Mouse (Mus musculus): ENCODE measurements around the gene Amz1.

Amz1 gene

DNA sequence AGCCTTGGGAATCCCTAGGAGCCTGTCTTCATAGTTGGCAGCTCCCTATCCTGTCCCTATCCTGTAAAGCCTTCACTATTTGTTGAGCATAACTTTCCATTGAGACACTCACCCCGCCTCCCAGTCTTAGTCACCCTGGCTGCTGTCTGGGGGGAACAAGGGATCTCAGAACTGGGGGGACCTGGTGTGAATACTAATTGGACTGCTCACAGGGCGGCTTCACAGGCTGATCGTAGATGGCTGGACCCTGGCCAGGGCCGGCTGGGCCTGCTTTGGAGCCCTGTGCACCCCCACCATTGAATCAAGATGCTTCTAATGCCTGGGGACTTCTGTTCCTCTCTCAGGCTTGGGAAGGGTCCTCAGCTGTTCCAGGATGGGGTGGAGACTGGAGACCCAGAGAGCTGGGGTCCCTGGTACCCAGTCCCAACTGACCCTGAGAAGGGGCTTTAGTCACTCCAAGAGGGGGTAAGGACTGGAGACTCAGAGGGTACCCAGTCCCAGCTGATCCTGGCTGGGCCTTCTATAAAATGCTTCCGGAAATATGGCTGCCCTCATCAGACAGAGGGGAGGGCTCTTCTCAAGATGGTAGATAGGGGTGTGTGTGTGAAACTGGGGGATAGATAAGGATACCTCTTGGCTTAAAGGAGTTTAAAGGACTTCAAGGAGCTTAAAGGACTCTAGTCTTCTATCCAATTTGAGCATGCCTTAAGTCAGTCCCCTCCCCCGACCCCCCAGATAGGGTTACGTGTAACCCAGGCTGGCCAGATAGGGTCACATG lies 2.3 kb downstream of the Amz1 start:
- DNase-seq, result no peak

- DNase-seq, result no peak
Observed at GRCm38 (mm10) chr5:140726946-140727740, 3.2 kb downstream of the Amz1 start.

GRCm38 (mm10) chr5:140731040-140731797 lies 7.3 kb downstream of the Amz1 start:
- no peak for DNase-seq

GRCm38 (mm10) chr5:140732195-140732594 lies 8.3 kb downstream of the Amz1 start:
- DNase-seq, result no peak

- no peak for DNase-seq
Observed at GRCm38 (mm10) chr5:140733336-140733735, 9.4 kb downstream of the Amz1 start.

DNA sequence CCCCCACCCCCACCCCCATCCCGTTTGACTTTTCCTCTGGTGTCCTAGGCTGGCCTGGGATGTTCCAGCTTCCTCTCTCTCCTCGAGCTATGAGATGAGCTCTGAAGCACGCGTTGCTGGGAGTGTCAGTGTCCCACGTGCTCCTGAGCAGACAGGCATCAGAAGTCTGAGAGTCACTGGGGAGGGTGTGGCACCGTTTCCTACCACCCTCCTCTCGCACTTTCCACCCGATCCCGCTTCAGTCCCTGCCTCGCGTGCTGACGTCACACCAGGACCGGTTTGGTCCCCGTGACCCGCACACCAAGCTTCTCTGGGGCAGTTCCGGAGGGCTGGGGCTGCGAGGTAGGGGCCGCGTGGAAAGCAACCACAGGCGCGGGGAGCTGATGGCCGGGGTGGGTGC lies 11.4 kb downstream of the Amz1 start:
- DNase-seq, result peak in 1 of 2 experiments; percentile 33

DNA sequence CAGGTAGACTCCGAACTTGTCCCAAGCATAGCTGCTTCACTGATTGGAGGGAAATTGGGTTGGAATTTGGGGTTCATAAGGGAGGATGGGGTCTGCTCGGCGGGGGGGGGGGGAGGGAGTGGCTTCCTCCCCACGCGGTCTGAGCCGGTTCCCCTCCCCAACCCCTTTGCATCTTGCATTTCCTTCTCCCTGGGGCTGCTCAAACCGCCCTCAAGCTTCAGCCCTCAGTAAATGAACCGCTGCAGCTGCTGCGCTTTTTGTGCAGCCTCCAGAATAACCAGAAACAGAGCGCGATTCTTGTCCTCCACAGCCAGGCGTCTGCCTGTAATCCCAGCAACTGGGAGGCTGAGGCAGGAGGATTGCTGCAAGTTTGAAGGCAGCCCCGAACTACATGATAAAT lies 12.2 kb downstream of the Amz1 start:
- DNase-seq, result no peak

DNA sequence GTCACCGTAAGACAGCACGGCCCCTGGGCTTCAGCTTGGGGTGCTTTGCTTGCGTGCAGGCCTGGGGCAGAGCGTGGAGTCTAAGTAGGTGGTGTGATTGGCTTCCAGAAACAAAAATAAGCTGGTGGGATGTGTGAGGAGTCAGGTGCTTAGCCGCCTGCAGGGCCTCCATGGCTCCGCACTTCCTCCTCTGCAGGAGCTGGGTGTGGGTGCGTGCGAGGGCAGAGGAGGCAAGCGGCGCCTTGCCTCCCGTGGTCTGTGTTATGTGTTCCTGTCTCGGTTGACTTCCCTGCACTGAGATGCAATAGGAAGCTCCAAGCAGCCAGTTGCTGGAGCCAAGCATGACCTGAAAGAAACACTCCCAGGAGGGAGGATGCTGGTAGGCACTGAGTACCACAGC lies 15.9 kb downstream of the Amz1 start:
- no peak for DNase-seq

- no peak for DNase-seq
Observed at GRCm38 (mm10) chr5:140741040-140741439, 17.1 kb downstream of the Amz1 start.

DNA sequence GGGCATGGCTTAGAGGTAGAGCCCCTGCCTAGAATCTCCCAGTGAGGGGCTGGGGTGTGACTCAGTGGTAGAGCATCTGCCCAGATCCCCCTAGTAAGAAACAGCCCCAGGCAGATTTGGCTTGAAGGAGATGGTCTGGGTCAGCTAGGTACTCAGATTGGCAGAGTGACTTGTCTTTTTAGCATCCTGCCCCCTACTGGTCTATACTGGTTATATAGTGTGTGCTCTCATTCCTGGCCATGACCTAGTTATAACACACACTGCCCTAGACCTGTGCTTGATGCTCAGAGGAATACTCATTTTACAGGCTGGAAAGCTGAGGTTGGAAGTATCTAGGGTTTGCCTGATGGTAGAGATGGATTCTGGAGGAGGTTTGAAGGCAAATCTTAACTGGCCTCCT lies 17.9 kb downstream of the Amz1 start:
- DNase-seq, result no peak

DNA sequence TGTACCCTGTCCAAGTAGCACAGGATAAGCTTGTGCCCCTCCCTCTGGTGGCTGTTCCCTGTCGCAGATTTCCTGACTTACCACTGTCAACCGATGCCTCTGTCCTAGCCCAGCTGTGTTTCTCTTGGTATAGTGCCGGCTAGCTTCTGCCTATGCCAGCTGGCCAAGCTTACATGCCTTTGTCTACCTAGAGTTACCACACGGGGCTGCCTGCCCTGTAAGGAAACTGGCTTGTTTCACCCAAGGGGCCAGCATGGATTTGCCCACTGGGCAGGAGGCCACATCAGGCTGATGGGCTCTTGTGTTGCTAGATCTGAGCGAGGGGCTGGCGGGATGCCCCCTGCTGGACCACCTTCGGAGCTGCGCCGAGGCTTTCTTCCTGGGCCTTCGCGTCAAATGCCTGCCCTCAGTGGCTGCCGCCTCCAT lies 19.8 kb downstream of the Amz1 start:
- DNase-seq, result no peak

DNA sequence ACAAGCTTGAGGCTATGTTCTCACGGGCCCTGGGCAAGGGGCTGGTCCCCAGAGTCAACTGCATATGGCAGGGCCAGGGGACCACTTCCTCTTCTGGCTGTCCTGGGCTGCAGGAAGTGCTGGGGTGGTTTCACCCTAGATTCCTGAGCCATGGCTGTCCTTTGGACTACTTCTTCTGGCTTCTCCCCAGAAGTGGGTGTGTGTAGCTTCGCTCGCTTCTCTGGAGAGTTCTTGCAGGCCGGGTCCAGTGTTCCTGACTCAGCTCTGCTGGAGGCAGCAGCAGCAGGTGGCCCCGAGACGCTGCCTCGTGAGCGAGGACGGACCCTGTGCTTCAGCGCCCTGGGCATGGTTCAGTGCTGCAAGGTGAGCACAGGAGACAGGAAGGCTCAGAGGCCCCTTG lies 24.5 kb downstream of the Amz1 start:
- DNase-seq, result no peak

DNA sequence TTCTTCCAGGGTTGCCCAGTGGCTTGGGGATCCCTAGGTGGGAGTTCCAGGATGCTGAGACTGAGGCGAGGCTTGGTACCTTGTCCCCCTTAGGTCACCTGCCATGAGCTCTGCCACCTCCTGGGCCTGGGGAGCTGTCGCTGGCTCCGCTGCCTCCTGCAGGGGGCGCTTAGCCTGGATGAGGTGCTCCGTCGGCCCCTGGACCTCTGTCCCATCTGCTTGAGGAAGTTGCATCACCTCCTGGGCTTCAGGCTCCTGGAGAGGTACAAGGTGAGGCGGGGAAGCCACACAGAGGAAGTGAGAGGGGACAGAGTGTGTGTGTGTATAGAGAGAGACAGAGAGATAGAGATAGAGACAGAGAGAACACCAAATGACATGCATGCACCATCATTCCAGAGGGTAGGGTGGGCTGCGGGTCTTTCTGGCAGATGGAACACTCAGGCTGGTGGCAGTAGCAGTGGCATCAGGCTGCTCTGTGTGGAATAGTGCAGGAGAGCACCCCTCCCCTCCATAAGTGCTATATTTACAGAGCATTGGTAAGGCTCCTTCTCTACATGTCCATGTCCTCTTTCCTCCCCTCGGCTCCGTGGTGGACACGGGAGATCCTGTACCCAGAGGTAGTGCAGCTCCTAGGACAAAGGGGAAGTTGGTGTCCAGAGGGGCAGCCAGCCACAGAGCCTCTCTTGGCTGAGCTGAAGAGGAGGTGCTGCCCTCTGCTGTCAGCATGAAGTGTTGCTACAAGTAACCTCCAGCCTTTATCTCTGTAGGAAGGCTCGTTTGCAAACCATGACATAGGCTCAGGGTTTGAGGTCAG lies 25.3 kb downstream of the Amz1 start:
- peak; percentile 65 to 74 for DNase-seq

- DNase-seq, result peak in 1 of 2 experiments; percentile 58
Observed at GRCm38 (mm10) chr5:140750925-140751324, 27.0 kb downstream of the Amz1 start.

- no peak for DNase-seq
Observed at GRCm38 (mm10) chr5:140752041-140752440, 28.1 kb downstream of the Amz1 start.

GRCm38 (mm10) chr5:140752639-140753038 lies 28.7 kb downstream of the Amz1 start:
- no peak for DNase-seq

- DNase-seq, result no peak
Observed at GRCm38 (mm10) chr5:140753223-140753622, 29.3 kb downstream of the Amz1 start.

DNA sequence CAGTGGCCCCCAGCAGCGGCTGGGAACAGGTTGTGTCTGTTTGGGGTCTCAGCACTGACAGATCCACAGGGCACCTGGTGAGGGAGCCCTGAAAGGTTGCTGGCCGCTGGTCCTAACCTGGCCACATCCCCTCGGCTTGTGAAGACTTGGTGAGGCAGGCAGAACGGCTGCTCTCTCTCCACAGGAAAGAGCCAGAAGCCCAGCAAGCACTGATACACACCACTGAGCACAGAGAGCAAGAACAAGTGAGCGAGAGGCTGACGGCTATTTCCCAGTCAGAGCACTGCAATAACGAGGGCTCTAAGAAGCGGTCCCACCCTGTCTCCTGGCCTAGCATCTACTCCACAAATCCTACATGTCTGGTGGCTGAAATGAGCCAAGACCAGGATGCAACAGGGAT lies 34.9 kb downstream of the Amz1 start:
- no peak for DNase-seq

GRCm38 (mm10) chr5:140762540-140762939 lies 38.6 kb downstream of the Amz1 start:
- DNase-seq, result no peak

- no peak for DNase-seq
Observed at GRCm38 (mm10) chr5:140764921-140765613, 41.1 kb downstream of the Amz1 start.

GRCm38 (mm10) chr5:140766566-140766965 lies 42.6 kb downstream of the Amz1 start:
- DNase-seq, result no peak

DNA sequence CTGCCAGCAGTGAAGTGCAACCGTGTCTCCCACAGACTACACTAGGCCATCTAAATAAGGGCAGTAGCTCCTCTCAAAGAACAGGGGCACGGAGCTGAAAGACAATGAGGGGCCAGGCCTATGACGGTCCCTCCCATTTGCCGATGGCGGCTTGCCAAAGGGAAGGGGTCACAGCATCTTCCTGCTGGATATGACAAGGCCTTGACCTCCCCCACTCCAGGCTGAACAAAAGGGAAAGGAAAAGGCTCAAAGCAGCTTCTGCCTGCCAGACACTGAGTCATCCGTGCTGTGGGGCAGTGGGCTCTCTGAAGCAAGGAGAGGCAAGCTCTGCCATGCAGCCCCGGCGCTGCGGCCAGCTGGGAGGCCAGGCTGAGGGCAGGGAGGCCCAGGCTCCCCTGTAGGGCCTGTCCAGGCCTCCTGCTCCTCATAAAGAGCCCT lies 43.8 kb downstream of the Amz1 start:
- DNase-seq, result peak in 1 of 2 experiments; percentile 35

Measured in spleen, adult 18-20 months (tissue).